Comparison of ENCODE assay signal across 8 mouse cellular contexts in genomic region chr4:118645234-118645633, GRCm38 (mm10). TPM values are rescaled to one million over a fixed set of nuclear protein-coding genes. Genes with fewer than 3 reads are reported as not detected.
DNase-seq lines count a peak whose midpoint lies in the region; ATAC-seq and TF ChIP-seq lines count a peak whose summit lies in the region.

No protein-coding gene starts in this region.

- TF ChIP-seq CTCF in liver, postnatal 0 days (IDR thresholded peaks at IDR 0.05; ENCODE audit: low read depth): peak; percentile 88

- no peak overlapping the region for H3K4me3 ChIP-seq in liver, postnatal 0 days (ENCODE audit: low read depth, low read length)

- WGBS in liver, postnatal 0 days (ENCODE audit: insufficient replicate concordance): 2% methylated on average over 2 of the region's 2 CpGs

- no peak for TF ChIP-seq EP300 in liver, postnatal 0 days (IDR thresholded peaks at IDR 0.05; ENCODE audit: low read depth)

- no peaks in the 10 kb centered on the region for H3K27me3 ChIP-seq in liver, postnatal 0 days (ENCODE audit: insufficient read depth, low read length)

- H3K9ac ChIP-seq in liver, postnatal 0 days (replicated peaks): no peak overlapping the region

- no peak overlapping the region for H3K4me2 ChIP-seq in liver, postnatal 0 days (ENCODE audit: low read depth, low read length)

- no peak for ATAC-seq in liver, postnatal 0 days

- no peaks in the 10 kb centered on the region for H3K4me1 ChIP-seq in liver, postnatal 0 days (ENCODE audit: insufficient read depth)

- no peaks in the 10 kb centered on the region for H3K9me3 ChIP-seq in liver, postnatal 0 days (ENCODE audit: low read length)

- DNase-seq in cerebellum, adult 11 months: peak; percentile 16
- no peak for DNase-seq in cerebellum, adult 9-11 months
- DNase-seq in ovary, postnatal 36 days (ENCODE audit: low spot score): peak; percentile 12
- DNase-seq in ovary, postnatal 10 days (ENCODE audit: low spot score): no peak
- DNase-seq in cerebellum, postnatal 4 days (ENCODE audit: low spot score in 2 of 2): peak; percentile 42 to 67
- peak; percentile 50 for DNase-seq in hindlimb bud, embryonic 11.5 days (ENCODE audit: extremely low spot score, low read depth, low spot score)
- peak; percentile 75 for DNase-seq in liver, postnatal 0 days
- DNase-seq in spleen, postnatal 10 days (ENCODE audit: low spot score in 2 of 2): peak; percentile 40 to 73

- no peaks in the 10 kb centered on the region for H3K36me3 ChIP-seq in liver, postnatal 0 days (replicated peaks; ENCODE audit: insufficient read depth, low read length)

- no peak overlapping the region for H3K27ac ChIP-seq in liver, postnatal 0 days (ENCODE audit: low read depth)

RNA-seq across cellular contexts. Expression of gene Olfr62, which starts 13.5 kb away (rescaled TPM):
- polyA plus RNA-seq in liver, postnatal 0 days (2015; fragmentation: Nextera tagmentation; extraction: Ambion mirVana): not detected in 2 replicates

RNA-seq across cellular contexts. Expression of gene Ebna1bp2, which starts 24.6 kb away (rescaled TPM):
- polyA plus RNA-seq in liver, postnatal 0 days (2015; fragmentation: Nextera tagmentation; extraction: Ambion mirVana): 61.0 and 62.0 TPM in 2 replicates

RNA-seq across cellular contexts. Expression of gene Cfap57, which starts 24.7 kb away (rescaled TPM):
- 0.36 and 0.42 TPM in 2 replicates for polyA plus RNA-seq in liver, postnatal 0 days (2015; fragmentation: Nextera tagmentation; extraction: Ambion mirVana)

RNA-seq across cellular contexts. Expression of gene Olfr1342, which starts 47.3 kb away (rescaled TPM):
- polyA plus RNA-seq in liver, postnatal 0 days (2015; fragmentation: Nextera tagmentation; extraction: Ambion mirVana): not detected in 2 replicates

RNA-seq across cellular contexts. Expression of gene Olfr1341, which starts 58.1 kb away (rescaled TPM):
- polyA plus RNA-seq in liver, postnatal 0 days (2015; fragmentation: Nextera tagmentation; extraction: Ambion mirVana): not detected in 2 replicates

Comparison
In these comparisons a context has a peak if more than half of its experiments do, and no peak if none do; other contexts are left out.
1. DNase-seq: peak in cerebellum, adult 11 months (single experiment), ovary, postnatal 36 days (single experiment), cerebellum, postnatal 4 days (2 of 2), hindlimb bud, embryonic 11.5 days (single experiment), liver, postnatal 0 days (single experiment) and spleen, postnatal 10 days (2 of 2); none in cerebellum, adult 9-11 months (single experiment) and ovary, postnatal 10 days (single experiment).